Mouse (Mus musculus): ENCODE measurements around the gene Pdzd2.

Pdzd2 gene

DNA sequence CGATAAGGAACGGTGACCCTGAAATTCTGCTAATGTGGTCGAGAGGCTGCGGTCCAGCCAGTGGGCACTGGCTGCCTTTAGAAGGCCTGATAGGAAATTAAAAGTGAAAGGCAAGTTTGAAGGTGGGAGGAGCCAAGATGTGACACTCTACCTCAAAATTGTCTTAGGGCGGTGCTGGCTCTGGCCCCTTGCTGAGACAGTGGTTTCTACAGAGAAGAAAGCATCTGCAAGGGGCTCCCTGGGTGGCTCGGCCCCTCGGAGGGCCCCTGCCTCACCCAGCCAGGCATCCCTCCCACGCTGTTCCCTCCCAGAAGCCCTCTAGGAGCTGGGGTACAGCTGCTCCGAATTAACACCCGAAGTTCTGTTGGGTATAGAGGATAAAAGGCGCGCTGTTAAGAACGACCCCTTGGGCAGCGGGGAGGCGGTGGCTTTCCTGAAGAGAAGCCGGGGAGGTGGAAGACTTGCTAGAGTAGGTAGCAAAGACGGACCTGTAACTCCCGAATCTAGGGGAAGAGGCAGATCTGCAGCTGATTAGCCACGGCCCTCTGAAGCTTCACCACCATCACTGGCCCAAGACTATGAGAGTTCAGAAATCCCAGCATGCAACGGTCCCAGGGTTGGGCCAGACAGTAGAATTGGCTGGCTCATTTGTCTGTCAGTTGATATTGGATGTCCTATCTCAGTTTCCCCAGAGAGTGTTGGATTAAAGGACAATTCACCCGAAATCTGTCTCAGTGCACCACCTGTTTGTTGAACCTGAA lies 71.8 kb downstream of the Pdzd2 start:
- no peak for DNase-seq (ENCODE audit: low spot score)

DNA sequence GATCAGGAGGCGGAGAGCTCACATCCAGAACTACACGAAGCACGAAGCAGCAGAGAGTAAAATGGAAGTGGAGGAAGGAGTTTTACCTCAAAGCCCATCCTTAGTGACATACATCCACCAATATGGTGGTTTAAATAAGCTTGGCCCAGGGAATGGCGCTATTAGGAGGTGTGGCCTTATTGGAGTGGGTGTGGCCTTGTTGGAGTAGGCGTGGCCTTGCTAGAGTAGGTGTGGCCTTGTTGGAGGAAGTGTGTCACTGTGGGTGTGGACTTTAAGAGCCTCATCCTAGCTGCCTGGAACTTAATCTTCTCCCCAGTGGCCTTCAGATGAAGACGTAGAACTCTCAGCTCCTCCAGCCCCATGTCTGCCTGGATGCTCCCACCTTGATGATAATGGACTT lies 73.8 kb downstream of the Pdzd2 start:
- DNase-seq (ENCODE audit: low spot score), result no peak

DNA sequence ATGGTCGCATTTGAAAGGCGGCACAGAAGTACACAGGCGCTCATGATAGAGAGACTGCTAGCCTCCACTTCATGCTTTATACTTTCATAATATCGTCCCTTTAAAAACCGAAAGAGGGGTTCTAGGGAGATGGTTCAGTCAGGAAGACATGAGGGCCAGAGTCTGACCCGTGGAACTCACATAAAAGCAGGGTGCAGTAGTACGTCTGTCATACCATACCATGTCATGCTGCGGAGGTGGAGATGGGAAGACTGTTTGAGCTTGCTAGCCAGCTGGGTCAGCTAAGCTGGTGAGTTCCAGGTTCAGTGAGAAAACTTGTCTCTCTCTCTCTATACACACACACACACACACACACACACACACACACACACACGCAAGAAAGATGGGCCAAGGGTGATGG lies 76.4 kb downstream of the Pdzd2 start:
- DNase-seq (ENCODE audit: low spot score), result no peak

DNA sequence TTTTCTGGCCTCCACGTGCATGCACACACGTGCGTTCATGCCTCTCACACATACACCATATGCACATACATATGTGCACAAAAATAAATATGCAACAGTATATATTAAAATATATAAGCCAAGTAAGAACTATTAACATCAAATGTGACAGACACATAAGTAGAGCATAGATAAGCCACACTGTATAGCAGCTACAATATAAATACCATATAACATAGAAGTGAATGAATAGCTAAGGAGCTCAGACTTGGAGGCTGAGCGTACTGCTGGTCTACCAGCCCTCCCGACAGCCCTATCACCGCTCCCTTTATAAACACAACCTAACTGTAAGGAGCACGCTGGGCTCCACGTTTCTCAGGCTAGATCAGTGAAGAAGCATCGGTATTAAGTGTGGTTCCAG lies 79.4 kb downstream of the Pdzd2 start:
- no peak for DNase-seq (ENCODE audit: low spot score)

DNA sequence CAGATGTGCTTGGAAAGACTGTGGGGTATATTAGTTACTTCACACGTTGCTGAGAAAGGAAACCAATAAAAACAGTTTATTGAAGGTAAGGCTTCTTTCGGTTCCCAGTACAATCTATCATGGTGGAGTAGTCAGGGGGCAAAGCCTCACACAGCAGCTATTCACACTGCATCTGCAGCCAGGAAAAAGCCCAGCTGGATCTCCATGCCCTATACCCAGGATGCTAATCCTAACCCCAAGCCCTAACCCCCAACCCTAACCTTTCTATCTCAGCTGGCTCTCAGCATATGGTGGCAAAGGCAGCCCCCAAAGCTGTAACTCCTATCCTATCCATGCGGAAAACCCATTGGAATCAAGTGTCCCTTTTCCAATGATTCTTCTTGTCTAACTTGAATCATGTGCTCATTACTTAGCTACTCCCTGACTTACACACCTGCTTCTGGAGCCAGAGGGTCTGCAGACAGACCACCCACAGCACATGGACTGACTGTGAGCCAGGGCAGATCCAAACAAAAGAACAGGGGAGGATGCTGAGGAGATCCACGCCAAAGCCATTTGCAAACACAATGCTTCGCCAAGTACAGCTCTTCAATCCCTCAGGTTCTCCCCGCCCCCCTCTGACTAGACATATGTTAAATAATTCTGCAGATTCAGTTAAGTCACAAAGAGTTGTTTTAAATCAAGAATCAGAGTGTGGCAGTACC lies 83.6 kb downstream of the Pdzd2 start:
- DNase-seq (ENCODE audit: low spot score), result no peak

DNA sequence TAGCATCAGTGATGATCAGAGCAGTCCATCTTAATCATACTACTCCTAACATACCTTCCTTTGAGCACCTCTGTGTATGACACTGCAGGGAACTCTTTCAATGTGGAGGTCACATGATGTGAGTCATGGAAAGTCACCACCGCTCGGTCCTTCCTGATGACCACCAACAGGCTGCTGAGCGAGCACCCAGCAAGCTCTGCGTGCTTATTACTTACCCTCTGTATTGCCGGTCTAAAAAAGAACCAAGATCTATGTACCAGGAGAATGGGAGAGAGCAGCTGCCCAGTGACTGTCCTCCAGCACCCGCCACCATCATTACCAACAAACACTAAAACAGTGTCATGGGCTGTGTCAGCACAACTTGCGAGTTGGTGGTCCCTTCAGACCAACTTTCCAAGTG lies 84.4 kb downstream of the Pdzd2 start:
- no peak for DNase-seq (ENCODE audit: low spot score)

DNA sequence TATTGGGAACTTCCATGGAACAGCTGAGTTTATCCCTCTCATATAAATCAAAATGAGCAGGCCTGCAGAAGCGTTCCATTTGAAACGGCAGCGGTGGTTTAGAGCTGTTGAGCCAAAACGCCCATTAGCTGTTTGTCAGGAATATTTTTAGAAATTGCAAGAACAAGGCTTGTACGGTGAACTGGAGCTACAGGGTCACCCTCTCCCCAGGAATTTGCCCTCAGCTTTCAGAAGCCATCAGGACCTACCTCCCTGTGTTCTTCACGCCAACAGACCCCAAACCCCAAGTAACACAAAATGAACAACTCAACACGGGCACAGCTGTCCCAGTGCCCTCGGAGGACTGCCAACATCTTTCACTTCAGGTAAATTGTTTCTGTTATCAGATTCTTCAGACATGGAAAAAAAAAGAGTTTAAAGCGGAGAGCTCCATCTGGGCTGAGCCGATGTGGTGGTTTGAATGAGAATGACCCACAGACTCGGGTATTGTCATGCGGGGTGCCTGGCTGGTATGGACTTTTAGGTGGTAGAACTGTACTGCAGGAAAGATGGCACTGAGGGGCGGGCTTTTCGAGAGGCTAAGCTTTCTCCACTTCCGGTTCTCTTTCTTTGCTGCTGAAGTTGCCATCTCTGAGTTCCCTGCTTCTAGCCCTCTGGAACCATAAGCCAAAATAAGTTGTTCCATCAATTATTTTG lies 87.2 kb downstream of the Pdzd2 start:
- no peak for DNase-seq (ENCODE audit: low spot score)

DNA sequence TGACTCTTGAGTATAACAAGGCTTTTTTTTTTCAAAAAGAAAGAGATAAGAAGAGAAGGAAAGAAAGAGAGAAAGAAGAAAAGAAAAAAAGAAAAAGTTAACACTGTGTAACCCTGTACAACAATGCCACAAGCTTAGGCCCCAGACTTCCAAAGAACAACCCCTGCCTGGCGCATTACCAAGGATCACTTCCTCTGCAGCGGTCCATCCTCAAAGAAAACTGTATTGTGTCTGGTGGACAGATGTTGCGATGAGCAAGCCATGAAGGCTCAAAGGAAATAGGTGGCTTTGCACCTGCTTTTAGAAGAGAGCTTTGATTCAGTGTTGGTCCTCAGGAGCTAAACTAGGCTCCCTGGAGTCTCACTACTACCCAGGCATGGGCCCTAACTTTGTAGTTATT lies 89.5 kb downstream of the Pdzd2 start:
- DNase-seq (ENCODE audit: low spot score), result no peak

DNA sequence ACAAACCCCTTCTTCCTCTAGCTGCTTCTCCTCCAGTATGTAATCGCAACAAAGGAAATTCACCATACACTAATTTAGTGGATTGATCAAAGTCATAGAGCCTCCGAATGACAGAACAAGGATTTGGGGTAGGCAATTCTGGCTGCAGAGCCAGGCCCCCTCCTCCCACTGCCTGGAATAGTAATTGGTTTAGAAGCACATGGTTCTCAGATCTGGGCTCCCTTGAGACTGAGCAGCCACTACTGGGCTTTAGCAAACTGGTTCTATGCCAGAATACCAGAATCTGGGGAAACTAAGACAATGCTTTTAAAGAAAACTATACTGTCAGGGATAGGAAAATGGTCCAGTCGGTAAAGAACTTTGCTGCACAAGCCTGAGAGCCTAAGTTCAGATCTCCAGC lies 90.0 kb downstream of the Pdzd2 start:
- DNase-seq (ENCODE audit: low spot score), result no peak

DNA sequence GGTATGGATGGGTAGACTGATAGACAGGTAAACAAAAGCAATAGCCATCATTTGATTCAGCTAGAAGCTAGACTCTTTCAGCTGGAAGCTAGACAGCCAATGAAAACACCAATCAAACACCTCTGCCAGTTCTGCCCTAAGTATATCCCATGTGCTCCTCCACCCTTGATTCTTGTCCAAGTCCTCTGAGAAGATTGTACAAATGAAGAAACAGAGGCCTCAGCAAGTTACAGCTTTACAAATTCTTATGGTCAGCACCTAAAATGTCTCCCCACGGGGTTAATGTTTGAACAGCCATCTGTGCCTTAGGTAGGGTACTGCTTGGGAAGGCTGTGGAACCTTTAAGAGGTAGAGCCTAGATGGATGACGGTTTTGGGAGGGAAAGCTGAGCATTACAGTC lies 90.6 kb downstream of the Pdzd2 start:
- no peak for DNase-seq (ENCODE audit: low spot score)

DNA sequence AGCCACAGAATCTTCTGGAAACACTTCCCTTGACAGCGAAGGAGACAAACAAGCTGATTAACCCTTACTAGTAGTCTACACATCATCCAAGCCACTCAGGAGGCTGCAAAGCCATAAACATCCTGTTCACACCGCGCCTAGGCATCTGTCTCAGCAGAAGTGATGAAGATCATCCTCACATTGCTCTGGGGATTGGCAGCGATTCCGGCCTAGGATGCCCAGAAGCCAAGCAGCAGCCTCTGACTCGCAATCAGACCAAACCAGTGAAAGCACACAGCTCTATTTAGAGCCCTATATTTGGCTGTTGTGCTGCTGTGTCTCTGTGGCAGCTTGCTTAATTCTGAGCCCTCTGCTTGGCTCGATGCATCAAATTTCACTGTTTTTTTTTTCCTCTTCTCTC lies 99.0 kb downstream of the Pdzd2 start:
- no peak for DNase-seq (ENCODE audit: low spot score)

DNA sequence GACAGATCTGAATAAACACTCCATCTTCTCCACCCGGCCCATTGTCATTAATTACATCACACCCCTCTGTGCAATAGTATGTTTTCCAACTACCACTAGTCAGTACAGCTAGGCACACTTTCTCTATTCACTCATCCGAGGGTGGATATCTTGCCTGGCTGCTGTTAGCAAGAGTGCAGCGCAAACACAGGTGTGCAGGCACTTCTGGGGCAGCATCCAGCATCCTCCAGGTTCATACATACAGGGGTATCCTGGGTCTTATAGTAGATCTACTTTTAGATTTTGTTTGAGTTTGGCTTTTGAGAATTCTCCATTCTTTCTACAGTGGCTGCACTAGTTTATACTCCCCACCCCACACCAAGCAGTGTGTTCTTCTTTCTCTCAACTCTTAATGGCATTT lies 99.9 kb downstream of the Pdzd2 start:
- no peak for DNase-seq (ENCODE audit: low spot score)

DNA sequence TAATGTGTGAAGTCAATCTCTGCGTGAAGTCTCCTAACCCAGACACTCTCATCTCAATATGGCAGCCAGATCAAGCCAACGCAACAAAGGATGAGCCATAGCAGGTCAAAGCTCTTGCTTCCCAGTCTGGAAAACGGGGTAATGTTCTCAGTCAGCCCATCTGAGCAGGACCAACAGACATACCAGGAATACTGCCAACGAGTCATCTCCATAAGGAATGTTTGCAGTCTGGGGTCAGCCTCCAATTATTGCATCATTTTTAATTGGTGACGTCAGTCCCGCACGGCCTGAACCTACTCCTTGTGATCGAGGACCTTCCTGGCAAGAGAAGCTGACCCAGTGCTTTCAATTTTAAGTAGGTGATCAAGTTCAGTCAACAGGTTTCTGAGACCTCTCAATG lies 100.5 kb downstream of the Pdzd2 start:
- no peak for DNase-seq (ENCODE audit: low spot score)

DNA sequence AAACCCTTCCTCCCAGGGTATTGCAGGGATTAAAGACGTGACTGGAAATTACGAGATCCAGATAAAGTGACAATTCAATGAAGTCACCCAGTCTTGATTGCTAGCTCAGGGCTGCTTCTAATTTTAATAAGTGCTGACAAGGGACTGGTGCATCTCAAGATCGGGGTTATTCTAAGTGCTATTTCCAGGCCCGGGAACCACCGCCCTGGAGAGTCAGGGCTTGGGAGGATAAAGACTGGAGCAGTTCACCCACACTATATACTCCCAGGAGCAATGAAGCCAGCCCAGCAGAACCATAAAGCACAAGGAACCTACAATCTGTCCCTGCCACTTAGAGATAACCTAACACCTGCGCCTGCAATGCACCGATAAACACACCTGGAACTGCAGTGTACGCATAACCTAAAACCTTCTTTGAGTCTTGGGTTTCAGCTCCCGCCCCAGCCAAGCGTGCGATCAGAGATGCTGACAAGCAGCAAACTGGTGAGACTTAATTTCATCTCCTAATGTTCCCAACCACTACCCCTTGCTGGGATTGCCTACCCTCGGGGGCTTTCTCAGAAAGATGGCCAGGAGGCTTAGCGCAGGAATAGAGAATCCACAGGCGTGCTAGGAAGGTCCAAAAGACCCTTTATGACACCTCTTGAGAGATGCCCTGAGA lies 101.2 kb downstream of the Pdzd2 start:
- DNase-seq (ENCODE audit: low spot score), result no peak

DNA sequence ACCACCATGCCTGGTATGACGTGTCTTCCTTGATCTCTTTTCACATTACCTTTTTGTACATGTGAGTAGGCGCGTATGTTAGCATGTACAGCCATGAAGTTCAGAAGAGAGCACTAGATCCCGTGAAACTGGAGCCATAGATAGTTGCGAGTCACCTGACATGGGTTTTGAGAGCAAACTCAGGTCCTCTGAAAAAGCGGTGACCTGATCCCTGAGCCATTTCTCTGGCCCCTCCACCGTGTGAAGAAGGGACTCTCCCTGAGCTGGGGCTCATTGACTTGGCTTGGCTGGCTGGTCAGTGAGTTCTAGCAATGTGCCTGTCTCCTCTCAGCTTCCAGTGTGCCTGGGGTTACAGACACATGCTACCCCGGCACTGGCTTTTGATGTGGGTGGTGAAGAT lies 102.2 kb downstream of the Pdzd2 start:
- no peak for DNase-seq (ENCODE audit: low spot score)

DNA sequence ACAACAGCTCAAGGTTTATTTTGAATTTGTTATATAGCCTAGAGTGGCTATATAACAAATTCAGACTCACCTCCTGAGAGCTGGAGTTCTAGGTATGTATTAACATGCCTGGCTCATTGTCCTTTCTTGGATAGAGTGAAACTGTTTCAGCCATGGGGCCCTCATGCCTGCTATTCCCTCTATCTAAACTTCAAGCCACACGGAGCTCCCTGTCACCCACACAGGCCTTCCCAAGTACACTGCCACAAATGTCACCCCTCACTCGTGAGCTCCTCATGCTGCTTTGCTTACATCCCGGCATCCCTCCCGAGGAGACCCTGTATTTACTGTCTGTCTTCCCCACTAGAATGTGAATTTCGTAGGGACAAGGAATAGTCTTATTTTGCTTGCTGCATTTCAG lies 103.3 kb downstream of the Pdzd2 start:
- DNase-seq (ENCODE audit: low spot score), result no peak

DNA sequence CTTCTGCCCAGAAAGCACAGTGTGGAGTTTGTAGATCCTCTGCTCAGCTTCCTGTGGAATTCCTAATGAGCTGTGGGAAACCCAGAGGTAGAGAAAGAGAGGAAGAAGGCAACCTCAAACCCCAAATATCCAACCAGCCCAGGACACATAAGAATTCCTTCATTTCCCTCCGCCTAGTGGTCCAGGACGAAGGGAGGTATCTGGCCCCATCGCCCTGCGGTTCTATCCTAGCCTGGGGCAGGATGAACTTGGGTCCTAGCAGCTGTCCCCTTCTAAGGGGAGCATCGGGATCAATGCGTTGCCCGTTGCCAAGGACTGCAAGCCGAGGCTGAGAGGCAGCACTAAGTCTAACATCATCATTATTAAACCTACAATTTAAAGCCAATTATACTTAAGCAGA lies 104.8 kb downstream of the Pdzd2 start:
- no peak for DNase-seq (ENCODE audit: low spot score)

DNA sequence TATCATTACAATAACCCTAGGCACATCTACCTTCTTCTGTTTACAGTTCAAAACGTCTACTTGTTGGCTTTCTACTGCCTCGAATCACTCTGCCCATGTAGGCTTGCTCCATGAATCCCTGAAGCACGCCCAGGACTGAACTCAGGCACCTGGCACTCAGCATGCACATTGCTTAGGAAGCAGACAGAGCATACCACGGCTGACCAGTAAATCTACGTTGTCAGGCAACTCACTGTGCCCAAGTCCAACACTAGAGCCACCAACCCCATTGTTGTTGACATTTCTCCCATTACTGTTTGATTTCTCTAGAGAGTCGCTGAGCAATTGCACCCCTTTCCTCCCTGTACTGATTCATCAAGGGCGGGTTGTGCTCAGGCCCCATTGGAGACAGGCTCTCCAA lies 110.6 kb downstream of the Pdzd2 start:
- DNase-seq (ENCODE audit: low spot score), result no peak

DNA sequence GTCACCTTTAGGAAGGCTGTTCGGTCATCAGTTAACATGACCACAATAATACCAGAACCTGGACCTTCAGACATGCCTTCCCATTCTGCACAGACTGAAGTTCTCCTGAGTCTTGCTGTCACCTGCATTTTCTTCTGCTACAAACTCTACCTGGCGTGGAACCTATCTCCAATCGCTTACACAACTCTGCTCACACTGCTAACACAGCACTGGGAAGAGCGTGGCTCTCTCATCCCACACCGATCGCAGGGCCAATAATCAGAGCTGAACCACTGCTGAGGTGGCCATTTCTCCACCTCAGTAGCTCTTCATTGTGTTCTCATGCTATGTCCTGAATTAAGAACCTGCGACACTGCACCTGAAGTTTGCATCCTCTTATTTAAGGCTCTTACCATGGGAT lies 111.3 kb downstream of the Pdzd2 start:
- no peak for DNase-seq (ENCODE audit: low spot score)

DNA sequence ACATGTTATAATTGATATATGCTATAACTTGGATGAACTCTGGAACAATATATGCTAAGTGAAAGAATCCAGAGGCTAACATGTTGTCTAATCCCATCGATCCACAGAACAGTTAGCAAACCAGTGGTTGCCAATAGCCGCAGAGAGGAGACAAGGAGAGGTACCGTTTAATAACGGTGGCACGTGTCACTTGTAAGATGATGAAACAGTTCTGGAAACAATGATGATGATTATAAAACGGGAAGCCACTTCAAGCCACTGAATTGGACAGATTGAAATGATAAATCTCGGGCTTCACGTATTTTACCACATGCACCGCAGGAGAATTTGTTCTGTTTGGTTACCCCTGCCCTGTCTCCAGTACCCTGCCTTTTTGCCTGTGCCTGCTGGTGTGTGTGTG lies 112.8 kb downstream of the Pdzd2 start:
- no peak for DNase-seq (ENCODE audit: low spot score)

DNA sequence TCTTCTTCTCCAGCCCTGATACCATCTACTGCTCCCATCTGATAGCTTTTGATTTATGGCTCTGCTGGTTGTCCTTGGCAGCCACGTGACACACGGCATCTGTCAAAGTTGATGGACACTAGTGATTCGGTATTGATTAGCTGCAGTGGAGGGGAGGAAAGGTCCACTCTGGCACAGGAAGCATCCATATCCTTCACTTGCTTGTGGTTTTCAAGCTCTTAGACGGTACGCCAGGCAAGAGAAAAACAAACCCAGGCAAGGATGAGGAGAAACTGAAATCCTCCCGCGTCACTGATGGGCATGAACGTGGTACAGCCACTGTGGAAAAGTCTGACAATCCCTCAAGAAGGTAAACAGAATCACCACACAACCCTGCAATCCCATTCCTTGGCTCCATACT lies 113.6 kb downstream of the Pdzd2 start:
- no peak for DNase-seq (ENCODE audit: low spot score)

DNA sequence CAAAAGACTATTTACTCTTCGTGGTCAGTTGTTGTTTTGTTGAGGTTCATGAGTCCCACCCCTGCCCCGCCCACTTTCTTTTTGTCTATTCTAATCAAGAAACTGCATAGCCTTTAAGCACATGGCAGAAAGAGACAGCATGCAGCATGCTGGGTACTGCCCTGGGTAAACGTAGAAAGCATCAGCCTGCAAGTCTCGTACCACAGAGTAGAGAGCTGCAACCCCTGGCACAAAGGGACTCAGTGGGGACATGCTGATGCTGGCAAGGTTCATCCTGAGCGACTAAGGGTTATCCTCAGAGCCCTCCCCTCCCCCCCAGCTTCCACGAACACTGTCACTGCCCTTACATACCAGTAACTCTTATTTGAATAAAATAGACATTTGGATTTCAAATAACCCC lies 114.2 kb downstream of the Pdzd2 start:
- no peak for DNase-seq (ENCODE audit: low spot score)

DNA sequence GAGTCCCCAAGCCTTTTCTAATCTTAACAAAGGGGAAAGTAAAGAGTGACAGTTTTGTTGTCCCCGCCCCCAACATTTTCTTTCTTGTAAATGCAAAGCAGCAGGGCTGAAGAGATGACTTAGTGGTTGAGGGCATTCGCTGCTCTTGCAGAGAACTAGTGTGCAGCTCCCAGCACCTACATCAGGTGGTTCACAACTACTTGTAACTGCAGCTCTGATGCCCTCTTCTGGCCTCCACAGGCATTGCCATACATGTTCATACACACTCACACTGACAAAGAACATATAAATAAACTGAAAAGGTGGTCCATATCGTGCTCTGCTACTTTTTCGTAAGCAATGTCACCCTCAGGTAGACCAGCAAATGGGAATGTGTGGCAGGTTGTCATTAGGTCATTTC lies 116.2 kb downstream of the Pdzd2 start:
- DNase-seq (ENCODE audit: low spot score), result no peak

All from layer of hippocampus, adult 9-10 months (tissue).